Mouse (Mus musculus): ENCODE results near the gene Myo15. TPM values are rescaled to one million over a fixed set of nuclear protein-coding genes. Genes with fewer than 3 reads are reported as not detected.
A peak's percentile ranks its signal among the peaks of the same experiment; 100 is the strongest.
"Not testable (repeated sequence)": the region's sequence is repeated elsewhere in the genome, so short reads cannot be mapped to it uniquely, and the experiment has no call there.

The Myo15 gene
- polyA plus RNA-seq, 1 experiment from 2014 or later = 0.26 TPM

DNA sequence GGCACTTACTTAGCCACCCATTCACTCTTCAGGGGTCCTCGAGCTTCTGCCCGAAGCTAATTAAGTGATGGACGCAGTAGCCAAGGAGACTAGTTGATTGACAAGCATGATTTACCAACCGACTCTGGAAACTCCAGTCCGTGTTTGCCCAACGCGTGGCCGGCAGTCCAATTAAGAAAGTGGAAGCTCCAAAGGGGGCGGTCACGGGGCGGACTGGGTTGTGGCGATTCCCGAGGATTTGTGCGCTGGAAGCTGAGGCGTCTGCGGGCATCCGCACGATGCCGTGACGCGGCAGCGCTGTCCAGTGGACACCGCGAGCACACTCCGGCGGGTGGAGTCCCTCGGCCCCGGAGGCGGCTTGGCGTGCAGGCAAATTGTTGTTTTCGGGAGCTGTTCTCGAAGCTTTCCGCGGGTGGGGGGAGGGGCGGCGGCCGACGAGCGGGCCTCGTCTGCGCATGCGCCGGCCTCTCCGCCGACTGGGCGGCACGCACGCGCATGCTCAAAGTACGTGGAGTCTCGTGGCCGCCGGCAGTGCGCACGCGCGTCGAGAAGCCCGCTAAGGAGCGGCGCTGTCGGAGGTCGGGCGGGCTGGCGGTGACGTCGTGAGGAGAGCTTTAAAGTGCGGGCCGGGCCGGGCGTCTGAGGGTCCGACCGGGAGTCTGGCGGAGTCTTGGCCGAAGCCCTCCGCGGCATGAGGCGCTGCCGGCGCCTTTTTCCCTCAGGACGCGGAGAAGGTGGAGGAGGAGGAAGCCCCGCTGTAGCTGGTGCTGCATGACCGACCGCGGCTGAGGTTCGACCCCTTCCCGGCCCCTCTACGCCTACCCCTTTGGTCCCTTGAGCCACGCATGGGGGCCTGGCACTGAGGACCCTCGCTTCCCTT is 68.6 kb downstream of the Myo15 start:
- H3K9ac ChIP-seq (ENCODE audit: low read depth, low read length) = peak overlapping the region; percentile 88
- no peaks in the 10 kb centered on the region for H3K27me3 ChIP-seq (replicated peaks; ENCODE audit: control insufficient read depth, insufficient read depth, low read length)
- no peaks in the 10 kb centered on the region for H3K36me3 ChIP-seq (ENCODE audit: control insufficient read depth, insufficient read depth, low read length)
- peak overlapping the region; percentile 98 for H3K27ac ChIP-seq (ENCODE audit: low read depth, low read length)
- peak; percentile 93 for ATAC-seq
- H3K9me3 ChIP-seq (ENCODE audit: control insufficient read depth, low read length) = no peaks in the 10 kb centered on the region
- peak overlapping the region; percentile 86 for H3K4me2 ChIP-seq (ENCODE audit: low read length)
- WGBS = under 1% methylated on average over 87 of the region's 91 CpGs
- H3K4me1 ChIP-seq (ENCODE audit: control insufficient read depth, insufficient read depth, low read depth, low read length) = peaks cover 37% of the 10 kb centered on the region
- H3K4me3 ChIP-seq (ENCODE audit: low read length) = peak overlapping the region; percentile 61

DNA sequence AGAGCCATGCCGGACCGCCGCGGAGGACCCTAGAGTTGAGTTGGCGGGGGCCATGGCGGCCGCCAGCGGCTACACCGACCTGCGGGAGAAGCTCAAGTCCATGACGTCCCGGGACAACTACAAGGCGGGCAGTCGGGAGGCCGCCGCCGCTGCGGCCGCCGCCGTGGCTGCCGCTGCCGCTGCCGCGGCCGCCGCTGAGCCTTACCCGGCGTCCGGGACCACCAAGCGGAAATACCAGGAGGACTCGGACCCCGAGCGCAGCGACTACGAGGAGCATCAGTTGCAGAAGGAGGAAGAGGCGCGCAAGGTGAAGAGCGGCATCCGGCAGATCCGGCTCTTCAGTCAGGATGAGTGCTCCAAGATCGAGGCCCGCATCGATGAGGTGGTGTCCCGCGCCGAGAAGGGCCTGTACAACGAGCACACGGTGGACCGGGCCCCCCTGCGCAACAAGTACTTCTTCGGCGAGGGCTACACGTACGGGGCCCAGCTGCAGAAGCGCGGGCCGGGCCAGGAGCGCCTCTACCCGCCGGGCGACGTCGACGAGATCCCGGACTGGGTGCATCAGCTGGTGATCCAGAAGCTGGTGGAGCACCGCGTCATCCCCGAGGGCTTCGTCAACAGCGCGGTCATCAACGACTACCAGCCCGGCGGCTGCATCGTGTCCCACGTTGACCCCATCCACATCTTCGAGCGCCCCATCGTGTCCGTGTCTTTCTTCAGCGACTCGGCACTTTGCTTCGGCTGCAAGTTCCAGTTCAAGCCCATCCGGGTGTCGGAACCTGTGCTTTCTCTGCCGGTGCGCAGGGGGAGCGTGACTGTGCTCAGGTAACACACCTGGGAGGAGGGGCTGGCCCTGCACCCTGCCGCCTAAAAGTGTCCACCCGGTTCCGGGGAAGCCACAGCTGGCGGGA is 69.5 kb downstream of the Myo15 start:
- H3K9ac ChIP-seq (ENCODE audit: low read depth, low read length) = peak overlapping the region; percentile 88
- peak overlapping the region; percentile 76 for H3K4me2 ChIP-seq (ENCODE audit: low read length)
- under 1% methylated on average over 93 of the region's 93 CpGs for WGBS
- no peak for ATAC-seq
- H3K4me3 ChIP-seq (ENCODE audit: low read length) = peak overlapping the region; percentile 61
- H3K9me3 ChIP-seq (ENCODE audit: control insufficient read depth, low read length) = no peaks in the 10 kb centered on the region
- peaks cover 42% of the 10 kb centered on the region for H3K4me1 ChIP-seq (ENCODE audit: control insufficient read depth, insufficient read depth, low read depth, low read length)
- peak overlapping the region; percentile 98 for H3K27ac ChIP-seq (ENCODE audit: low read depth, low read length)
- H3K27me3 ChIP-seq (replicated peaks; ENCODE audit: control insufficient read depth, insufficient read depth, low read length) = no peaks in the 10 kb centered on the region
- H3K36me3 ChIP-seq (ENCODE audit: control insufficient read depth, insufficient read depth, low read length) = no peaks in the 10 kb centered on the region

DNA sequence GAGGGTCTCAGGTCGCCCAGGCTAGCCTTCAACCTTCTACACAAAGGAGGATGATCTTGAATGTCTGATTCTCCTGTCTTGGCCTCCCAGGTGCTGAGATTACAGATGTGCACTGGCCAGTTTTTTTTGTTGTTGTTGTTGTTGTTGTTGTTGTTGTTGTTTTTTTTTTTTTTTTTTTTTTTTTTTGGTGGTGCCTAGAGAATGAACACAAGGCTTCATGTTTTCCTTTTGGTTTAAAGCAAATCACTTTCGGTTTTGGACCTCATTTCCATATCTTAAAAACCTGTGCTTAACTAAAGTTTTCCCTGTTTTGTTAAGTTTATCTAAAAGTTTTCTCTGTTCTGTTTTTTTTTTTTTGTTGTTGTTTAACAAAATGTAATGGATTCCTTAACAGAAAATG is 70.4 kb downstream of the Myo15 start:
- Histone ChIP-seq H3K27me3 (replicated peaks; ENCODE audit: control insufficient read depth, insufficient read depth, low read length) (no peaks in the 10 kb centered on the region), H3K27ac (ENCODE audit: low read depth, low read length) (no peak overlapping the region), H3K9ac (ENCODE audit: low read depth, low read length) (peak overlapping the region; percentile 88), H3K4me1 (ENCODE audit: control insufficient read depth, insufficient read depth, low read depth, low read length) (peaks cover 46% of the 10 kb centered on the region), H3K4me3 (ENCODE audit: low read length) (peak overlapping the region; percentile 61), H3K4me2 (ENCODE audit: low read length) (peak overlapping the region; percentile 76), H3K9me3 (ENCODE audit: control insufficient read depth, low read length) (no peaks in the 10 kb centered on the region), H3K36me3 (ENCODE audit: control insufficient read depth, insufficient read depth, low read length) (no peaks in the 10 kb centered on the region)
- WGBS = 3% methylated on average over 2 of the region's 2 CpGs
- no peak for ATAC-seq

DNA sequence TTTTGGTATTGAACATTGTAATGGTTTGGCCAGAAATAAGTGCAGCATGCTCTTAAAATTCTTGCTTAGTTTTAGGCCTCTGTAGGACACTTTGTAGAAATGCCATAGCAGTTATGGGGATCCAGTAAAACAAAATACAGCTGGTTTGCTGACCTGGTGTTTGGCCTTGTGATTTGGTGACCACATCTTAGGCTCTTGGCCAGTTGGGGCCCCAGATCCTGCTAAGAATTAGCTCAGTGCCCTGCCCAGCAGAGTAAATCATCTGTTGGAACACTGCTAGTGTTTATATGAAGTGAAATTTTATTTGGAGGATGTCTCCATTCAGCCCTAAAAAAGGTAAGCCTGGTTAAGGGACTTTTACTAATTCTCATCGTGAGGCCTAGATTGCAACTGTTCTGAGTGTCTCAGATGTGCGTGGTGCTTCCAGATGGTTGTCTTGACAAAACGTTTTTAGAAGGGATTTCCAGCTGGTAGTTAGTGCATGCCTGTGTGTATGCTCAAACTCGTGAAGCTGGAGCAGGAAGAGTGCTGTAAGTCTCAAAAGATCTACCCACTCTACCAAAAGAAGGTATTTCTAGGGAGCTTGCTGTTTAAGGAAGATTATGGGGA is 71.0 kb downstream of the Myo15 start:
- Histone ChIP-seq H3K4me2 (ENCODE audit: low read length) (peak overlapping the region; percentile 58), H3K27ac (ENCODE audit: low read depth, low read length) (no peak overlapping the region), H3K4me3 (ENCODE audit: low read length) (peak overlapping the region; percentile 18), H3K36me3 (ENCODE audit: control insufficient read depth, insufficient read depth, low read length) (no peaks in the 10 kb centered on the region), H3K9me3 (ENCODE audit: control insufficient read depth, low read length) (no peaks in the 10 kb centered on the region), H3K27me3 (replicated peaks; ENCODE audit: control insufficient read depth, insufficient read depth, low read length) (no peaks in the 10 kb centered on the region), H3K4me1 (ENCODE audit: control insufficient read depth, insufficient read depth, low read depth, low read length) (peaks cover 46% of the 10 kb centered on the region), H3K9ac (ENCODE audit: low read depth, low read length) (0 out of 2 replicates have a peak overlapping the region, but pooled peaks have one; percentile 0)
- no peak for ATAC-seq
- 7% methylated on average over 4 of the region's 4 CpGs for WGBS

DNA sequence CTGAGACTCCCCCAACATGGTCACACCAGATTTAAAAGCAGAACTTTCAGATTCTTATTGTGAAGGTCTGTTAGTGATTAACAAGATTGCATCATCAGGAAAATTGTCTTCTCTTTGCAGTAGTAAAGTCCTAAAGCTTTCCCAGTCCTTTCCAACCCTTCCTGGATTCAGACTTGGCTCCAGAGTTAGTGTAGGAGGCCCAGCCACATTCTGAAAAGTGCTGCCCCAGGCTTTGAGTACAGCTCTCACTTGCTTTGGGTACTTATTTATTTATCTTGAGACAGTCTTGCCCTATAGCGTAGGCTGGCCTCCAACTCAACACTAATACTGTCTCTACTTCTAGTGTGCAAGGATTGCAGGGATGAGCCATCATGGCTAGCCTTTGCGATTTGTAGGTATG is 71.6 kb downstream of the Myo15 start:
- 63% methylated on average over 2 of the region's 2 CpGs for WGBS

DNA sequence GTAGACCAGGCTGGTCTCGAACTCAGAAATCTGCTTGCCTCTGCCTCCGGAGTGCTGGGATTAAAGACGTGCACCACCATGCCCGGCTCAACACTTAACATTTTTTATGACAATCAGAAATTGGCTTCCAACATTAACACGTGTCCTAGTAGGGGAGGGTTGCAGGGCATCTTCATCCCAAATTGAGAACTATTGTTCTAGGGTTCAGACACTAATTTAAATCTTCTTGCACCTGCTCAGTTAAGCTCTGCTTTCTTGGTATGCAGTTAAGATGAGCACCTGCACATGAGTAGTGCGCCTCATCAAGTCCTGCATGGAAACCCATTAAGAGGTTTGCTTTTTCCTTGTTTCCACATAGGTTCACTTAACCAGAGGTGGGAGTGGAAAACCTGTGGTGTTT is 72.7 kb downstream of the Myo15 start:
- WGBS = 86% methylated on average over 6 of the region's 6 CpGs
- H3K27ac ChIP-seq (ENCODE audit: low read depth, low read length) = no peak overlapping the region
- H3K36me3 ChIP-seq (ENCODE audit: control insufficient read depth, insufficient read depth, low read length) = no peaks in the 10 kb centered on the region
- H3K9me3 ChIP-seq (ENCODE audit: control insufficient read depth, low read length) = no peaks in the 10 kb centered on the region
- no peak overlapping the region for H3K4me3 ChIP-seq (ENCODE audit: low read length)
- no peak overlapping the region for H3K4me2 ChIP-seq (ENCODE audit: low read length)
- H3K27me3 ChIP-seq (replicated peaks; ENCODE audit: control insufficient read depth, insufficient read depth, low read length) = no peaks in the 10 kb centered on the region
- ATAC-seq = no peak
- H3K9ac ChIP-seq (ENCODE audit: low read depth, low read length) = no peak overlapping the region
- H3K4me1 ChIP-seq (ENCODE audit: control insufficient read depth, insufficient read depth, low read depth, low read length) = peaks cover 39% of the 10 kb centered on the region

More for the DNA sequence above, 71.6 kb downstream of the Myo15 start:
- Histone ChIP-seq H3K4me3 (ENCODE audit: low read length) (peak overlapping the region; percentile 18), H3K27me3 (replicated peaks; ENCODE audit: control insufficient read depth, insufficient read depth, low read length) (no peaks in the 10 kb centered on the region), H3K4me1 (ENCODE audit: control insufficient read depth, insufficient read depth, low read depth, low read length) (peaks cover 46% of the 10 kb centered on the region), H3K36me3 (ENCODE audit: control insufficient read depth, insufficient read depth, low read length) (no peaks in the 10 kb centered on the region), H3K4me2 (ENCODE audit: low read length) (peak overlapping the region; percentile 58), H3K27ac (ENCODE audit: low read depth, low read length) (no peak overlapping the region), H3K9me3 (ENCODE audit: control insufficient read depth, low read length) (no peaks in the 10 kb centered on the region), H3K9ac (ENCODE audit: low read depth, low read length) (no peak overlapping the region)
- ATAC-seq = no peak

DNA sequence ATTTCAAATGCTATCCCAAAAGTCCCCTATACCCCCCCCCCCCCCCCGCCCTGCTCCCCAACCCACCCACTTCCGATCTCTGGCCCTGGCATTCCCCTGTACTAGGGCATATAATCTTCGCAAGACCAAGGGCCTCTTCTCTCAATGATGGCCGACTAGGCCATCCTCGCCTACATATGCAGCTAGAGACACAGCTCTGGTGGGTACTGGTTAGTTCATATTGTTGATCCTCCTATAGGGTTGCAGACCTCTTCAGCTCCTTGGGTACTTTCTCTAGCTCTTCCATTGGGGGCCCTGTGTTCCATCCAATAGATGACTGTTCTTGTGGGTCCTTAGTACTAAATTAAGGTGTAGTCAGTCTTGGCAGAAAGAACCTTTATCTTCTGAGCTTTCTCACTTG is 74.1 kb downstream of the Myo15 start:
- H3K9me3 ChIP-seq (ENCODE audit: control insufficient read depth, low read length); H3K27ac ChIP-seq (ENCODE audit: low read depth, low read length); H3K9ac ChIP-seq (ENCODE audit: low read depth, low read length); H3K4me3 ChIP-seq (ENCODE audit: low read length); ATAC-seq; H3K4me2 ChIP-seq (ENCODE audit: low read length); H3K36me3 ChIP-seq (ENCODE audit: control insufficient read depth, insufficient read depth, low read length); H3K27me3 ChIP-seq (replicated peaks; ENCODE audit: control insufficient read depth, insufficient read depth, low read length): not testable (repeated sequence)
- 91% methylated on average over 5 of the region's 5 CpGs for WGBS
- H3K4me1 ChIP-seq (ENCODE audit: control insufficient read depth, insufficient read depth, low read depth, low read length) = peaks cover 39% of the 10 kb centered on the region

DNA sequence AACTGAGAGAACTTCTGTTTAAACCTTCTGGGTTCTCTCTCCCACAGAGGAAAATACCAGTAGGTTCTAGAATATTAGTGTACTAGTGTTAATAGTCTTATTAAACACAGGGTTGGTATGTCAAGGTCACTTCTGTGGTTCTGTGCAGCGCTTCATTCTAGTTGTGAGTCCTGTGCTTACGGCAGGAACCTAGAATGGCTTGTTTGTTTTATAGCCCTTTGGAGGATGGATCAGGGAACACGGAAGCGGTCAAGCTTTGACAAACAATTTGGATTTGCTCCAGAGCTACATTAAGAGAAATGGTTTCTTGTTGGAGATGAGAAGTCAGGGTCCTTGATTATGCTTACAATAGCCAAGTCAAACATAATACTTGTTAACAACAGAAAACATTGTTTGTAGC is 76.3 kb downstream of the Myo15 start:
- 64% methylated on average over 4 of the region's 4 CpGs for WGBS
- Histone ChIP-seq H3K4me2 (ENCODE audit: low read length) (no peak overlapping the region), H3K27ac (ENCODE audit: low read depth, low read length) (no peak overlapping the region), H3K36me3 (ENCODE audit: control insufficient read depth, insufficient read depth, low read length) (0 out of 2 replicates have a peak, but pooled peaks cover 4% of the 10 kb centered on the region), H3K9me3 (ENCODE audit: control insufficient read depth, low read length) (no peaks in the 10 kb centered on the region), H3K9ac (ENCODE audit: low read depth, low read length) (no peak overlapping the region), H3K4me1 (ENCODE audit: control insufficient read depth, insufficient read depth, low read depth, low read length) (peaks cover 29% of the 10 kb centered on the region), H3K4me3 (ENCODE audit: low read length) (no peak overlapping the region), H3K27me3 (replicated peaks; ENCODE audit: control insufficient read depth, insufficient read depth, low read length) (no peaks in the 10 kb centered on the region)
- ATAC-seq = no peak

All from hindbrain, embryonic 16.5 days (tissue).